Mouse (Mus musculus): ENCODE measurements around the gene Chek2. TPM values are rescaled to one million over a fixed set of nuclear protein-coding genes. Genes with fewer than 3 reads are reported as not detected.

Gene Chek2
- 3.7 and 6.1 TPM in 2 replicates for polyA plus RNA-seq (2012; rRNA removed; ENCODE audit: low replicate concordance)

DNA sequence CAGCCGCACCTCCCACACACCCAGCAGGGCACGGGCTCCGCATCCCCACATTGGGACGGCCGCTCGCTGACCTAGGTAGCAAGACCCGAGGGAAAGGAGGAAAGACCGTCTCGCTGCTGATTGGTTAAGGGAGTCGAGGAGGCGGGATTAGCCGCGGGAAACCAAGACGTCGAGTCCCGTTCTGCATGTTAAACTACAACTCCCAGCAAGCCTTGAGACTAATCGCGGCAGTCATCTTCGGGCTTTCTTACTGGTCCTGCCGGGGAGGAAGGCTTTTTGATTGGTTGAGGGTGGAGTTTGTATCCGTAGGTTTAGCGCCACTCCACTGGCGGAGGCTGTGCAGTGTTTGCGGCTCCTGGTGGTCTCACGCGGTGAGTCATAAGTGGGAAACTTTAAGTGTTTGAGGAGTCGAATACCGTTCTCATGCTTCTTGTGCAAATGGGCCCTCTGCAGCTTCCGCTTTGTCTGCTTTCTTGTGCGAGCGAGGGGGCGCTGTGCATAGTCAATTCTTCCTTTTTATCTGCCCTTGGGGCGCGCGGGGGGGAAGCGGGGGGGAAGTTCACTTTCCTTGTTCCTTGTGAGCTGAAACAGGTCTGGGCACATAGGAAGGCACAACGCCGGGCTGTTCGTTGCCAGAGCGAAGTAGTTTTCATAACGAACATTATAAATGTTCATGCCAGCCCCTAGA, at the start of gene Chek2, which contains the start of gene Hscb:
Chek2 (plus strand) TSS at position 302 of the 688 bp plus-strand sequence.
Hscb (minus strand) TSS at position 100 of the 688 bp plus-strand sequence.

DNA sequence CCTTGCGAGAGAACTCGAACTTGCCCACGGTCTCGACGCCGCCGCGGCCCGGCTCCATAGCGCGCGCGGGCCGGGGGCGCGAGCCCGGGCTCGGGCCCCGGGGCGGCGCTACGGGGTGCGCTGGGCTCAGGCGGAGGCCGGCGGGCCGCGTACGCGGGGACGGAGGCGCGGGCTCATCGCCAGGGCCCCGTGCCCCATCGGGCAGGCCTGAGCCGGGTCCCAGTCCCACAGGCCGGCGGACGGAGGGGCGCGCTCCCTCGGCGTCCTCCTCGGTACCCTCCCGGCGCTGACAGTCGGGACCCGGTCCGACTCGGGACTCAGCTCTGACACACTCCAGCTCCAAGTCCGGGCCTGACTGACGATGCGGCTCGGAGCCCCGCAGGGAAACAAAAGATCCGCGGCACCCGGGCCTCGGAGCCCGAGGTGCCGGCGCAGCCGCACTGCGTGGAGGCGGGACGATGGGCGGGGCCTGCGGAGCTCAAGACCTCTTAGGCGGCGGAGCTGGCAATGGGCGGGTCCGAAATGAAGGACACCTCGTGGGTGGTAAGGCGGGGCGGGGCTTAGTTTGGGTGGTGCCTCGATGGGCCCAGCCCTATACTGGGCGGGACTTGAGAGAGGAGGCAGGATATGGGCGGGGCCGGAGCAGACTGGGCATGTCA, 30.0 kb upstream of the Chek2 start, which contains the start of gene Ulk1:
Ulk1 (minus strand) TSS at position 431 of the 659 bp plus-strand sequence.

DNA sequence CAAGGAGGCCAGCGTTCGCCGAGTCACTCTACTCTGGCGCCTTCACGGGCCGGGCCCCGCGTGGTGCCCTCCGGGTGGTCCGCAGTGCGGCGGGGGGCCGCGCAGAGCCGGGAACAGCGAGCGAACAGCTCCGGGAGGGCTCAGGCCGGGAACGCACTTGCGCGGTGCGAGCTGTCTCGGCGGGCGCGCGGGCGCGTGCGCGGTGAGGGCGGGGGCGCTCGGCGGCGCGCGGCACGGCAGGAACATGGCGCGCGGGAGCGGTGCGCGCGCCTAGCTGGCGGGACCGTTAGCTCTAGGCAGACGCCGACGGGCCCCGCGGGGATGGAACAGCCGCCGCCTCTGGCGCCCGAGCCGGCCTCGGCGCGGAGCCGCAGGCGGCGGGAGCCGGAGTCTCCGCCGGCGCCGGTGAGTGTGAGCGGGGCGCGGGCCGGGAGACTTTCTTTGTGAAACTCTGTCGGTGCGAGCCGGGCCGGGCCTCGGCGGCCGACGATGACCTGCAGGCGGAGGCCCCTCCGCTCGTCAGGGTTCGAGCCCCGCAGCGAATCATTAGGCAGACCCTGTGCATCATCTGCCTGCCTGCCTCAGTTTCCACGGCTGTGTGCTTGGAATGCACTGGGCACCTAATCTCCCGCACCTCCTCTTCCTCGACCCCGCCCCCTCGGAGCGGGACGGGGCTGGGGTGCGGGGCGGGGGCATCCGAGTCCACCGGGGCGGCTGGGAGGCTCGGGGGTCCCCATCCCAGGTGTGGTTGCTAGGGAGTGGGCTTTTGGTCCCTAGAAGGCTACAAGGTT, 40.0 kb downstream of the Chek2 start, which contains the start of gene Ttc28:
Ttc28 (plus strand) TSS at position 220 of the 791 bp plus-strand sequence.

Other genes starting within 250 kb of the Chek2 start
- 38.3 and 50.4 TPM in 2 replicates for gene Noc4l, start 186.6 kb upstream of the Chek2 start, polyA plus RNA-seq (2012; rRNA removed; ENCODE audit: low replicate concordance)
- gene Ddx51, start 186.5 kb upstream of the Chek2 start, polyA plus RNA-seq (2012; rRNA removed; ENCODE audit: low replicate concordance) = 2.8 and 9.6 TPM in 2 replicates
- gene Ep400, start 69.3 kb upstream of the Chek2 start, polyA plus RNA-seq (2012; rRNA removed; ENCODE audit: low replicate concordance) = 36.5 and 58.7 TPM in 2 replicates
- gene Pus1, start 59.3 kb upstream of the Chek2 start, polyA plus RNA-seq (2012; rRNA removed; ENCODE audit: low replicate concordance) = 20.7 and 22.6 TPM in 2 replicates
- 23.6 and 35.6 TPM in 2 replicates for gene Ulk1, start 29.9 kb upstream of the Chek2 start, polyA plus RNA-seq (2012; rRNA removed; ENCODE audit: low replicate concordance)
- 14.5 and 14.8 TPM in 2 replicates for gene Hscb, start 202 bp upstream of the Chek2 start, polyA plus RNA-seq (2012; rRNA removed; ENCODE audit: low replicate concordance)
- 1.2 and 2.4 TPM in 2 replicates for gene Ttc28, start 39.8 kb downstream of the Chek2 start, polyA plus RNA-seq (2012; rRNA removed; ENCODE audit: low replicate concordance)

Data from duodenum, adult 2 months (tissue).